Mouse (Mus musculus) testis, adult 2 months (tissue): ENCODE results near the gene Cd79b. TPM values are rescaled to one million over a fixed set of nuclear protein-coding genes. Genes with fewer than 3 reads are reported as not detected.

Source experiments
- H3K27ac ChIP-seq: fragments of 200-500 bp; 2 replicates; pipeline ENCODE4 v1.5.1; 2012; ENCODE audit warnings: low read depth, low read length; ENCODE audit not compliant: control insufficient read depth, insufficient read depth
- H3K27me3 ChIP-seq: fragments of 200-500 bp; 2 replicates; pipeline ENCODE4 v1.6.1; 2012; ENCODE audit warnings: mild to moderate bottlenecking, low read length, moderate library complexity; ENCODE audit not compliant: control insufficient read depth, insufficient read depth
- H3K36me3 ChIP-seq: fragments of 200-500 bp; 2 replicates; pipeline ENCODE4 v1.6.1; 2012; ENCODE audit warnings: mild to moderate bottlenecking, low read length; ENCODE audit not compliant: control insufficient read depth, insufficient read depth
- H3K4me1 ChIP-seq: fragments of 200-500 bp; 2 replicates; pipeline ENCODE4 v1.6.1; 2012; ENCODE audit warnings: low read length; ENCODE audit not compliant: control insufficient read depth, insufficient read depth
- H3K4me3 ChIP-seq: fragments of 200-500 bp; 2 replicates; pipeline ENCODE4 v1.5.1; 2012; ENCODE audit warnings: low read depth, mild to moderate bottlenecking, low read length, moderate library complexity, mixed read lengths; ENCODE audit not compliant: control insufficient read depth
- CTCF ChIP-seq: fragments of 200-500 bp; IDR thresholded peaks from 2 replicates; pipeline ENCODE4 v1.5.1; 2012; ENCODE audit warnings: low read depth, mild to moderate bottlenecking, inconsistent platforms, low read length, moderate library complexity; ENCODE audit not compliant: control insufficient read depth, insufficient read depth, insufficient replicate concordance
- POLR2A ChIP-seq: fragments of 200-500 bp; IDR thresholded peaks from 2 replicates; pipeline ENCODE4 v1.6.1; 2012; ENCODE audit warnings: low read depth, mild to moderate bottlenecking, inconsistent platforms, low read length, moderate library complexity; ENCODE audit not compliant: control insufficient read depth
- polyA plus RNA-seq: library from polyadenylated mRNA; depleted of rRNA; stranded (reverse); fragments of >200 nt; gene quantifications from 2 replicates; pipeline ENCODE4 v1.2.3, GENCODE M21; 2012

Cd79b gene
- polyA plus RNA-seq, 1 experiment: 0.09 TPM

- Histone ChIP-seq H3K27me3 (no peaks in the 10 kb centered on the region), H3K27ac (no peak overlapping the region), H3K36me3 (no peaks in the 10 kb centered on the region), H3K4me3 (no peak overlapping the region), H3K4me1 (no peaks in the 10 kb centered on the region)
- TF ChIP-seq CTCF (no peak), POLR2A (no peak)
These were observed 4.1 kb upstream of the Cd79b start for GRCm38 (mm10) chr11:106318406-106319366.

GRCm38 (mm10) chr11:106317801-106318200, 3.2 kb upstream of the Cd79b start:
- Histone ChIP-seq H3K4me1 (no peaks in the 10 kb centered on the region), H3K36me3 (no peaks in the 10 kb centered on the region), H3K27me3 (no peaks in the 10 kb centered on the region), H3K4me3 (no peak overlapping the region), H3K27ac (no peak overlapping the region)
- no peak for TF ChIP-seq POLR2A
- TF ChIP-seq CTCF: no peak

- Histone ChIP-seq H3K4me1 (no peaks in the 10 kb centered on the region), H3K4me3 (no peak overlapping the region), H3K27me3 (no peaks in the 10 kb centered on the region), H3K36me3 (no peaks in the 10 kb centered on the region), H3K27ac (no peak overlapping the region)
- no peak for TF ChIP-seq POLR2A
- TF ChIP-seq CTCF: no peak
These were observed 1.9 kb upstream of the Cd79b start for GRCm38 (mm10) chr11:106316416-106316815.

GRCm38 (mm10) chr11:106313533-106313932, 1.0 kb downstream of the Cd79b start:
- Histone ChIP-seq H3K27me3 (no peaks in the 10 kb centered on the region), H3K4me3 (no peak overlapping the region), H3K27ac (no peak overlapping the region), H3K36me3 (no peaks in the 10 kb centered on the region), H3K4me1 (peaks cover under 1% of the 10 kb centered on the region; the same call in 1 of the 2 replicates)
- TF ChIP-seq CTCF: no peak
- TF ChIP-seq POLR2A: no peak

DNA sequence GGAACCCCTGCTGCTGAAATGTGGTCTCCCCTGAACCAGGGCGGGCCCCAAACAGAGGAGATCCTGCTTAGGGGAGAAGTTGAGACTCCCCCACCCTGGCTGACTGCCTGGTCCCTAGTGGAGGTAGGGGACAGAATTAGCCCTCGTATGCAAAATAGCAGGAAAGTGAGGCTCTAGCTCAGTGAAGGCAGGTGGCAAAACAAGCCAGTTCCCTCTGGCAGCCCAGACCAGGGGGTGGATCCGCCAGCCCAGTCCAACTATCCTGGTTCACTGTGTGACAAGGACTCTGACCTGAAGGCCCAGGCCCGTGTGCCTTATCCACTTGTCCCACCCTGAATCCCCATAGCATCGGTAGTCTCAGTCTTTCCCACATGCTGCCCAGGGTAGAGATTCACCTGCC, 4.4 kb downstream of the Cd79b start:
- H3K4me3 ChIP-seq: no peak overlapping the region
- H3K27ac ChIP-seq: no peak overlapping the region
- H3K4me1 ChIP-seq: peaks cover 7% of the 10 kb centered on the region
- TF ChIP-seq CTCF (no peak), POLR2A (no peak)
- no peaks in the 10 kb centered on the region for H3K36me3 ChIP-seq
- no peaks in the 10 kb centered on the region for H3K27me3 ChIP-seq

DNA sequence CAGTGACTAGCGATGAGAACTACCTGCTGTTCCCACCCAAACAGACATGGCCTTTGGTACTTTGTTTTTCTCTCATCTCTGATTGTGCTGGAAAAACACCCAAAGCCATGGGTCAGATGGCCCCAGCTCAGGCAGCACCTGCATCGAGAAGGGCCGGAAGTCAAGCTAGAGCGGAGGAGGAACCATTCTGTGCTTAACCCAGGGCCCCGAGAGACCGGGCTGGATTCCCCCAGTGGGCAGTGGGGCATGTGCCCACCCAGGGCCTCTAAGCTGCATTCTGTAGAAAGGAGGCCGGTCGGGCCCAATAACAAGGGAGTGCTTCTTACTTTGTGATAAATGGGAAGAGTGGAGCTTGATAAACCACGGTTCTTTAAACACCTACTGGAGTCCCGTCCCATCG, 6.4 kb downstream of the Cd79b start:
- Histone ChIP-seq H3K27ac (peak overlapping the region; percentile 46), H3K4me3 (peak overlapping the region; percentile 58), H3K36me3 (no peaks in the 10 kb centered on the region), H3K4me1 (peaks cover 7% of the 10 kb centered on the region), H3K27me3 (no peaks in the 10 kb centered on the region)
- TF ChIP-seq POLR2A: no peak
- no peak for TF ChIP-seq CTCF

GRCm38 (mm10) chr11:106307432-106307831, 7.1 kb downstream of the Cd79b start:
- no peaks in the 10 kb centered on the region for H3K36me3 ChIP-seq
- H3K27me3 ChIP-seq: no peaks in the 10 kb centered on the region
- TF ChIP-seq CTCF (no peak), POLR2A (no peak)
- peaks cover 7% of the 10 kb centered on the region for H3K4me1 ChIP-seq
- H3K4me3 ChIP-seq: no peak overlapping the region
- H3K27ac ChIP-seq: no peak overlapping the region

GRCm38 (mm10) chr11:106306758-106307157, 7.8 kb downstream of the Cd79b start:
- no peak overlapping the region for H3K27ac ChIP-seq
- H3K4me1 ChIP-seq: peaks cover 8% of the 10 kb centered on the region
- H3K36me3 ChIP-seq: no peaks in the 10 kb centered on the region
- no peak overlapping the region for H3K4me3 ChIP-seq
- no peak for TF ChIP-seq CTCF
- no peak for TF ChIP-seq POLR2A
- no peaks in the 10 kb centered on the region for H3K27me3 ChIP-seq
